Mouse (Mus musculus): ENCODE results near the gene Eml2.

Gene Eml2

DNA sequence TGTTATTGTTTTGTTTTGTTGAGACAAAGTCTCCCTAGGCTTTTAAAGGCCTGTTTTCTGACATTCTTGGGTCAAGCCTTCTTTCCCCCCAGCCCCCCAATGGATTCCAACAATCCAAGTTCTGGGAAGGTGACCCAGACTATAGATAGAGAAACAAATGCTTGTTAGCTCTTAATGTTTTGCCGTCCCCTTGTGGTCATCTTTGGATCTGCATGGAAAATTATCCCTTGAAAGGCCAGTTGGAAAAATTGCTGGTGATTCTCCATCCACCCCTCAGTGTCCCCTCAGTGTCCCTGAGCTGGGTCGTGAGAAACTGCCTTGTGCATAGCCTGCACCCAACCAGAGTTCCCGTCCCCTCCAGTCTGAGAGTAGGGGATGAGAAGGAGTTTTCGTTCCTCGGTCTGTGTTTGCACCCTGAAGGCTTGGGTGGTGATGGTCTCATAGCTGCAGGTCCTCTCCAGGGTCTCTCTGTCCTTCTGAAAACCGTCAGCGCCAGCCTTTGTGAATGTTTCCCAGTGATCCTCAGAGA, 32.8 kb downstream of the Eml2 start:
- DNase-seq: peak in 1 of 2 experiments; percentile 64

DNA sequence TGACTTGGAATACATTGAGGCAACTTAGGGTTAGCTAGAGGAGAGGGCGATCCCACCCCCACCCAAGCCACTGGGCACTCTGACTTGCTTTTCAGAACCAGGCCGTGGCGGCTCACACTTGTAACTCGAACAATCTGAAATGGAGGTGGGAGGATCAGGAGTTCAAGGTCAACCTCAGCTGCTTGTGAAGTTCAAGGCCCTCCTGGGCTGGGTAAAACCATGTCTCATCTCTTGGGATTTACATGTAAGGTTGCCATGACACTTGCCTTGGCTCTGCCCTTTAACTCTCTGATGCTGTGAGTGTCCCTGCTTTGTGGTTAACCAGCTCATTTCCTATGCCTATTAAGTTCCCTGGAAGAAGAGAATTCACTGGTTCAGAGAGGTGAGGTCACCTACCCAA, 33.3 kb downstream of the Eml2 start:
- no peak for DNase-seq

DNA sequence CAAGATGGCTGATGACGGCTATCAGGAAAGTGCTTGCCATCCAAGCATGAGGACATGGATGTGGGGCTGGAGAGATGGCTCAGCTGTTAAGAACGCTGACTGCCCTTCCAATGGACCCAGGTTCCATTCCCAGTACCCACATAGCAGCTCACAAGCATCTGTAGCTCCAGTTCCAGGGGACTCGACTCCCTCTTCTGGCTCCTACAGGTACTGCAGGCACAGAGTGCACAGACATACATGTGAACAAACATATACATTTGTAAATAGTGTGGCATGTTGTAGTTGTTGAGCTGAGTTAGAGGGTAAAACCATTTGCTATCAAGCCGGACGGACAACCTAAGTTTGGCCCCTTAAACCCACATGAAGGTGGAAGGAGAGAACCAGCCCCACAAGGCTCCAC, 33.8 kb downstream of the Eml2 start:
- DNase-seq: no peak

DNA sequence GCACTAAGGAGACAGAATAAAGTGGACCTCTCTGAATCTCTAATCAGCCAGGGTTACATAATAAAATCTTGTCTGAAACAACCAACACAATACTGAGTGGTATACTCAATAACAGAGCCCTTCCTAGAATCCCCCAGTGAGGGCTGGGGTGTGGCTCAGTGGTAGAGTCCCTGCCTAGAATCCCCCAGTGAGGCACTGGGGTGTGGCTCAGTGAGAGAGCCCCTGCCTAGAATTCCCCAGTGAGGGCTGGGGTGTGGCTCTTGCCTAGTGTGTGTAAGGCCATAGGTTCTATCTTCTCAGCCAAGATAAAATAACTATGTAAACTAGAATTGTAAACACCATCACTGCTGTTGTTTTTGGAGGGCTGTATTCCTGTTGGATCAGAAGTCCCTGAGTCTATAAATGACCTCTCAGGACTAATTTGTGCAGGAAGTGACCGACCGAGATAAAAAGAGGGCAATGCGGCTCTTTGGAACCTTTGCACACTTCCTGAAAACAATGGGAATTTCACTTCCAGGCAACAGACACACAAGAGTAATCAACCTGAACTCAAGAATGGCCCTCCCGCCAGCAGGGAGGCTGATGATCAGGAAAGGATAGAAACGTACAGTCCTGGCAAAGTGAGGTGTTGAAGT, 34.9 kb downstream of the Eml2 start:
- no peak for DNase-seq

DNA sequence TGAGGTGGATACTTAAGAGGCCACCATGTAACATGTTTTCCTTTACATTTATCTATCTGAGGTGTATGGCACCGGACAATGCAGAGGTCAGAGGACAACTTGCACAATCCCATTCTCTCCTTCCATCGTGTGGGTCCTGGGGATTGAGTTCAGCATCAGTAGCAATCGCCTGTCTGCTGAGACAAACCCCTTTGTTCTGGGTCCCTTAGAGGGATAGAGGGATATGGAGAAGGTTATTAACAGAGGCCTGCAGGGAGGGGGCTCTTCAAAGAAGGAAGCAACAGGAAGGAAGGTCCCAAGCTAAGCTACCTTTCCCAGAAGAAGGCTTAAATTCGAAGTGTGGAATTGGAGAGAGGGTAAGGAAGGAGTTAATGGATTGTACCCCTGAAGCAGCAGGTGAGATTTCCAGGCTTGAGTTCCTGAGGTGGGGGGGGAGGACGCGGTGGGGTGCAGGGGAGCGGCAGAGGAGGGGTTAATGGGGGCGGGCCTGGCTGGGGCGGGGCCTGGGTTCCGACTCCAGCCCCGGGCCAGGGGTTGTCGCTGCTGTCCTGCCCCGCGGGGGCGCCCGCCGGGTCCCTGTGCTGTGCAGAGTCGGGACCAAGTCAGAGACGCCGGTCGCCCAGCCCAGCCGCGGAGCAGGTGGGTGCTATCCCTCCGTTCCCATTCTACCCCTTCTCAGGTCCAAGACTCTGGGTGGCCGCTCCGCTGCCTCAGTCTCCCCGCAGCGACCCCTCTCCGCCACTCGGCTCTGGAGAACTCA, 36.0 kb downstream of the Eml2 start, which contains the start of gene Gpr4:
Gpr4 (plus strand) TSS at position 543 of the 760 bp plus-strand sequence.
- no peak for DNase-seq

DNA sequence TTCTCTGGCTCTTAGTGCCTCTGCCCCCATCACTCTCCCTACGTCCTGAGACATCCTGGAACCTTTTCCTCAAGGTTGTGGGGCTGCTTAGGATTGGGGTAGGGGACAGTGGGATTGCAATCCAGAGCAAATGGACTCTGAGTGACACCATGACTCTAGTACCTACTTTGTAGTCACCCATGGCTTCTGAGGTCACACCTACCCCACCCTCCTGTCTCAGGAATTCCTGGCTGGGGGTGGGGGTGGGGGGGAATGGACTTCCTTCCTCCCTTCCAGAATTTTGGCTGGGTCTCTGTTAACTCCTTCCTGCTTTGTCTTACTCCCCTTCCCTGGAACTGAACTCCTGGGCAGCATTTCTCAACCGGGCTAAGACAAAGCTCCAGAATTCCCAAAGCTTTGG, 37.2 kb downstream of the Eml2 start:
- DNase-seq: no peak

DNA sequence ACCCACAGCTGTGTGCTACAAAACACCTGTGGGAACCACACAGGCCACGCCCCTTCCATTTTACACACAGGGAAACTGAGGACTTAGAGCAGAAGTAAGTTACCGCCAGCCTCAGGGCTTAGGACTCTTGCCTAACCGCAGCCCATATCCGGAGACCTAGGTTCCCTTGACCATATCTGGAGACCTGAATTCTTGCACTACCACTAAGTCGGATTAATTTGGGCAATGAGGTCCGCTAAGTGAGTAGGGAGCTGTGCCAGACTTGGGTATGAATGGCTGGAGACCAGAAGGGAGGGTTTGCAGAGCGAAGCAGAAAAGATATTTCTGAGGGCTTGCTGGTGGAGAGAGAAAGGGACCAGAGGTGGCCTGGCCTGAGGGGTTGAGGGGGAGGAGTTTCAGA, 38.1 kb downstream of the Eml2 start:
- no peak for DNase-seq

DNA sequence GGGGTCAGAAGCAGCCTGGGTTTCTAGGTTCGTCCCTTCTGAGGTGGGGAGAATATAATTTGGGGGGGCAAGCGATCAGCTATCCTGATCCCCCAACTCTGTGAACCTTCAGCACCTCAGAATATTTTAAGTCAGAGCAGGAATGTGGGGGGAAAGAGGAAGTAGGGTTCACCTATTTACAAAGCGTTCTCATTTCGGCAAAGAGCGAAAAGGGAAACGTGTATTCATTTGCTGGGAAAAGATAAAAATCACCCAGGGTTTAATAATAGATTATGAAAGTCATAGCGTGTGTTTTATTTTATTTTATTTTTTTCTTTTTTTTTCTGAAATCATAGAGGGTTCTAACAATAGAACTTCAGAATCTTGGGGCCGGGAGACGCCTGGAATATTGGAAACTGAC, 38.7 kb downstream of the Eml2 start:
- DNase-seq: no peak

DNA sequence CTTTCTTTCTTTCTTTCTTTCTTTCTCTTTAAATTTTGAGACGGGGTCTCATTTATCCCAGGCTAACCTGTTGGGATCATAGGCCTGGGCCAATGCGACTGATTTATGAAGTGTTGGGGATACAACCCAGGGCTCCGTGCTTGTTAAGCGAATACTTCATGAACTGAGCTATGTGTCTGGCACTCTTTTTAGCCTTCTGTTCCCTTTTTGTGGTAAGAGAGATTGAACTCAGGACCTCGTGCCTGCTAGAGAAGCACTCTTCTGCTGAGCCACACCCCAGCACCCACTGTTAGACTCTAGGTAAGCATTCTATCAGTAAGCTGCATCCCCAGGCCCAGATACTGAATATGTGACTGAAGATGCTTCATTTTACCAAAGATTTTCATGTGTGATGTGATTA, 41.3 kb downstream of the Eml2 start:
- DNase-seq: no peak

DNA sequence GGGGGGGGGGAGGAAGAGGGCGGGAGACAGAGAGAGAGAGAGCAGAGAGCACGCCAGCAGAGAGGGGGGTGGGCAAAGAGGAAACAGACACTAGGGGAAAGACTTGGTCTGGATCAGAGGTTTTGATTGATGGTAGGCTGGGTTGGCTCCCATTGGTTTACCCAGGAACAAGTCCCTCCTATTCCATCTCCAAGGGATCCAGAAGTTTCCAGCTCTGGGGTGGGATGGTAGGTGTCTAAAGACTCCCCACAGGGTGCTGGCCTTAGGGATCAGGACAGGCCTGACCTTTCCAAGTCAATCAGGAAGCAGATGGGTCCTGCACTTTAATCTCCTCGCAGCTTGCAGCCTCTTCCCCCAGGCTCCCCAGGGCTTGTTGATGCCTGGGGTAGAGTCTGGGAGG, 41.7 kb downstream of the Eml2 start:
- no peak for DNase-seq

DNA sequence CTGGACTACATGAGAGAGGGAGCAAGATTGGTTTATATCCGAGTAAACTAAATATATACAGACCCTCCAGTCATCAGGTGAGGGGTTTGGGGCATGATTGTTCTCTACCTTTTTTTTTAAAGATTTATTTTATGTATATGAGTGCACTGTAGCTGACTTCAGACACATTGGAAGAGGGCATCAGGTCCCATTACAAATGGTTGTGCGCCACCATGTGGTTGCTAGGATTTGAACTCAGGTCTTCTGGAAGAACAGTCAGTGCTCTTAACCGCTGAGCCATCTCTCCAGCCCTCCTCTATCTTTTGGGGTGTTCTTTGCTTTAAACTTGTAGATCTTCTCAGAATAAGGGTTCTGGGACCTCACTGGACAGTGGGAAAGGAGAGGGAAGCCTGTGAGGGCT, 43.8 kb downstream of the Eml2 start:
- DNase-seq: no peak

DNA sequence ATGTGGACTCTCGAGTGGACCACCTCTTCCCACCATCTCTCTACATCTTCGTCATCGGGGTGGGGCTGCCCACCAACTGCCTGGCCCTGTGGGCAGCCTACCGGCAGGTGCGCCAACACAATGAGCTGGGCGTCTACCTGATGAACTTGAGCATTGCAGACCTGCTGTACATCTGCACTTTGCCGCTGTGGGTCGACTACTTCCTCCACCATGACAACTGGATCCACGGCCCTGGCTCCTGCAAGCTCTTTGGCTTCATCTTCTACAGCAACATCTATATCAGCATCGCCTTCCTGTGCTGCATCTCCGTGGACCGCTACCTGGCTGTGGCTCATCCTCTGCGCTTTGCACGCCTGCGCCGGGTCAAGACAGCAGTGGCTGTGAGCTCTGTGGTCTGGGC, 46.0 kb downstream of the Eml2 start:
- DNase-seq: no peak

DNA sequence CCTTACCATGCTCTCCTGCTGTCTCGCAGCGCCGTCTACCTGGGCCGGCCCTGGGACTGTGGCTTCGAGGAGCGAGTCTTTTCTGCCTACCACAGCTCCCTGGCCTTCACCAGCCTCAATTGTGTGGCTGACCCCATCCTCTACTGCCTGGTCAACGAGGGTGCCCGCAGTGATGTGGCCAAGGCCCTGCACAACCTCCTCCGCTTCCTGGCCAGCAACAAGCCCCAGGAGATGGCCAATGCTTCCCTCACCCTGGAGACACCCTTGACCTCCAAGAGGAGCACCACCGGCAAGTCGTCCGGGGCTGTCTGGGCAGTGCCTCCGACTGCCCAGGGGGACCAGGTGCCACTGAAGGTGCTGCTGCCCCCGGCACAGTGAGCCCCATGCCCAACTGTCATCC, 46.7 kb downstream of the Eml2 start:
- DNase-seq: no peak

DNA sequence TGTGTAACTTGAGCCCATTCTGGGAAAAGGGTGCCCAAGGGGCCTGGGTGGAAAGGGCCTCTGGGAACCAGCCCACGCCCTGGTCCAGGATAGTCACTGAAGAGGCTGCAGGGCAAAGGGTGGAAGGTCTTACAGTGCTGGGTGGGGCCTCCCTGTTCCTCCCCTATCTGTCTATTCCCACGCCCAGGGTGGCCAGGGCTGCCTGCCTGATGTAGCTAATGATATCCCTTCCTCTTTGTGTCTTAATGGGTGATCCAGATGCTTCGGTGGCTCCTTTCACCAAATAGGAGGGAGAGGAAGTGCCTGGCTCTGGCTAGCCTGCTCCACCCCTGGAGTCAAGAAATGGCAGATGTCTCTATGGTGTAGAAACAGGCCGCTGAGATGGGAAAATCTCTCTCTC, 48.7 kb downstream of the Eml2 start:
- DNase-seq: no peak

DNA sequence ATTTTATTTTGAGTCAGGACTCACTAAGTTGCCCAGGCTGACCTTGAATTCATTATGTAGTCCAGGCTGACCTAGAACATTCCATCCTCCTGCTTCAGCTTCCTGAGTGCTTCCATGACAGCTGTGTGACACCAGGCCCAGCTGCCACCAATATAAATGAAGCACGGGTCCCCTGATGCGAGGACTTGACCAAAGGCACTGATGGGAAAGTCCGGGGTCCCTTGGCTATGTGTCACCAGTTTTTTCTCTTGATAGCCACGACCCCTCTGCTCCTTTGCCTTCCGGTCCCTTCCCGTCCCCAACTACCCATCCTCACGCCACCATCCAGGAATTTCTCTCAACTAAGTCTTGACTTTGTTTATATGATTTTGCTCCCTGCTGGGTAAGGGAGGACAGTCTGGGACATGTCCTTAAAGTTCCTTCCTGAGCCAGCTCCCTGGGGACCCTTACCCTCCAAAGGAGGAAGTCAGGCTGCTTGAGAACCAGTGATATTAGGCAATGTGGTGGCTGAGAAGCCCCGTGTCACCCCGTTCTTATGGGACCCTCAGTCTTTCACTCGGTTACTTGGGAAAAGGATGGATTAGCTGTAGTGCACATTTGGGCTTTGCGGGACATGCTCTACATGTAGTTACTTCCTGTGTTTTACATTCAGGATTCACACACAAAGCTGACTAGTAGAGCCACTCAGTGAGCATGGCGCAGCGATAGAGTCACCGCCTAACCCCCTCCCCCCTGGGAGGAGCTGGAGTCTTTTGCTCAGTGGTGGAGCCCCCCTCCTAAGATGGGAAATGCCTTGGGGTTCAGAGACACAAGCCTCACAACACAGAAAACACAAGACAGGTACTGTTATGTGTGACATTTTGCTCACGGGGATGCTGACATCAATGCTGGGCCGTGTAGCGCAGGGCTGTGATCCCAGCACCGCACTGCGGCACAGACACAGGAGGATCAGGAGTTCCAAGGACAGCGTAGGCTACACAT, 50.9 kb downstream of the Eml2 start:
- DNase-seq: no peak

DNA sequence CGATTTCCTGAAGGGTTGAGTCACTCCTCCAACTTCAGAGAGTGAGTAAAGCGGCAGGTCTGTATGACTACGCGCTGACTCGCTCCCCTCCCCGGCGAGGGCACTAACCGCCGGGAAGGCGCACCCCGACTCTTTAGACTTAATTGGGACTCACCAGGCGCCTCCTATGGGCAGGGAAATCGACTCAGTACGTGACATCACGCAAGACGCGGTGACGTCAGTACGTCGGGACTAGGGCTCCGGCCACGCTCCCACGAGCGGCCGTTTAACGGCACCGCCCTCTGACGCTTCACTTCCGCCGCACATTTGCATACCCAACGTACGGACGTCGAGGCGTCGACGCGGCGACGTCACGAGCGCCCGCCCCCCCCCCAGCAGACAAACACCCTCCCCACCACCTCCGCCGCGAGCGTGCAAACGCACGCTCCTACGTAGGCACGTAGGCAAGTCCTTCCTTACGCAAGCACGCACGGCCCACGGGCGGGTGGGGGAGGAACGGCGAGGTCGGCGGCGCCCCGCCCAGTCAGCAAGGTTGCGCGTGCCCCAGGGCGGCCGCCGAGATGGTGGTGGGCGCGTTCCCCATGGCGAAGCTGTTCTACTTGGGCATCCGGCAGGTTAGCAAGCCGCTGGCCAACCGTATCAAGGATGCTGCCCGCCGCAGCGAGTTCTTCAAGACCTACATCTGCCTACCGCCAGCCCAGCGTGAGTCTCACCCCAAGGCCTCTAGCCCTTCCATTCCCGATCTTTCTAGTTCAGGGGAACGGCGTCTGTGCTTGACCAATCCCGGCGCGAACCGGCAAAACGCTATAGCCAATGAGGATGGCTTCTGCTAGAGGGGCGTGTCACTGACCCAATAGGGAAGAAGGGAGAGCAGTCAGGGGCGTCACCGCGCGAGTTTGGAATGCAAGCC, 51.9 kb downstream of the Eml2 start, which contains the start of gene Opa3:
Opa3 (plus strand) TSS at position 452 of the 910 bp plus-strand sequence.
- peak; percentile 100 for DNase-seq

DNA sequence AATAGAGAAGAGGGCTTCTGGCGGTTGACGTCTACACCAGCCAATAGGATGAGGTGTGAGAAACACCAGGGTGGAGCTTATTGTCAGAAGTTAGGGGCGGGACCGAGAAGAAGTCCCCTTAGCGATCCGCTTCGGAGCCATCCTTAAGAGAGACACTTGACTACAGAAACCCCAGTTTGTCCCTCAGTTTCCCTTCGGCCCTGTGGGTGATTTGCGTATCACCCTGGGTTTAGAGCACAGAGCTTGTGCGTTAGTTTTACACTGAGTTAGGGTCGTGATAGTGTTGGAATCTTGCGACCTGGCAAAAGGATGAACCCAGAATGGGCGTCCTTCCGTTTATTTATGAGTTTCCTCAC, 52.5 kb downstream of the Eml2 start:
- no peak for DNase-seq

DNA sequence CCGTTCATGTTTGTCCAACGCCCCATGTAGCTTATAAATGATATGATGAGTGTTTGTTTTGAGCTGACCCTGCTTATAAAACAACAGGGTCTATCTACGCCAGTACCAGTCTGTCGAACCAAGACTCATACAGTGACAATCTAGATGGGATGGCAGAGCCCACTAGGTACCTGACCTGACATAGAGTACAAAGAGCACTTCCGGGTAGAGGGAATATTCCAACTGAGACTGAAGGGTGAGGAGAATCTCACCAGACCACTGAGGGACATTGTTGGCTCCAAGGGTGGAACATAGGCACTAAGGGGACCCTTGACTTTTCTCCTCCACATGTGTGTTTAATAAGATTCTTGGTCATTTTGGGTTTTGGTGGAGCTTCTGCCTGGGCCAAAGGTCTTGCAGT, 53.2 kb downstream of the Eml2 start:
- DNase-seq: no peak

DNA sequence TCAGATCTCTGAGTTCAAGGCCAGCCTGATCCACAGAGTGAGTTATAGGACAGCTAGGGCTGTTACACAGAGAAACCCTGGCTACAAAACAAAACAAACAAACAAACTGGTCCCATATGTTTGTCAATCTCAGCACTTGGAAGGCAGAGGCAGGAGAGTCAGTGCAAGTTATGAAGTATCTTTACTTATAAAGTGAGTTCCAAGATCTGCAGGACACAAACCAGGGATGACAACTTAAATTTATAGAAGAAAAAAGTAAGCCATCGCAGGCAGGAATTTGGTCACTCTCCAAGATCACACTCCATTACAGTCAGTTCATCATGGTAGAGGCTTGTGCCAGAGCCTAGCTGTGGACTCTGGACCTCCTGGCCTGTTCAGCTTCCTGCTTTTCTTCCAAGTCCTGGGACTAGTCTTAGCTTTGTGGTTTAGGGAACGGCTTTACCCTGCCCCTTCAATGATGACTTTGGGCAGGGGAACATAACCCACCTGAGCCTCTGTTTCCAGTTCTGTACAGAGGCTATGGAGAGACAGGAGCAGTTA, 53.9 kb downstream of the Eml2 start:
- DNase-seq: peak; percentile 70 to 76

DNA sequence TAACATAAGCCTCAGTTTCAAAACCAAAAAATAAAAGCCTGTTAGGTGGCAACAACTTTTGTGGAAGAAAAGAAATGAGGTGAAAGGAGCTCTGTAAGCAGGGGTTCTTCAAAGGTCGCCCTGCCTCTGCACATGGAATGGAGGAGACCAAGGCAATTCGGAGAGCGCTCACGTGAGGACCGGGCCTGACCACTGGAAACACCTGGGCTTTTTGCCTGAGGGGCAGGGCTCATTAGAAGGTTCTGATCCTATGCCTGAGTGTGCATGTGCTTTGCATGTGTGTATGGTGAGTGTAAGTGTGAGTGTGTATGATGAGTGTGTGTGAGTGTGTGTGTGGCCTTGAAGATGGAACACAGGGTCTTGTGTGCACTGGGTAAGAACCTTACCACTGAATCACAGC, 54.7 kb downstream of the Eml2 start:
- peak in 1 of 2 experiments; percentile 34 for DNase-seq

DNA sequence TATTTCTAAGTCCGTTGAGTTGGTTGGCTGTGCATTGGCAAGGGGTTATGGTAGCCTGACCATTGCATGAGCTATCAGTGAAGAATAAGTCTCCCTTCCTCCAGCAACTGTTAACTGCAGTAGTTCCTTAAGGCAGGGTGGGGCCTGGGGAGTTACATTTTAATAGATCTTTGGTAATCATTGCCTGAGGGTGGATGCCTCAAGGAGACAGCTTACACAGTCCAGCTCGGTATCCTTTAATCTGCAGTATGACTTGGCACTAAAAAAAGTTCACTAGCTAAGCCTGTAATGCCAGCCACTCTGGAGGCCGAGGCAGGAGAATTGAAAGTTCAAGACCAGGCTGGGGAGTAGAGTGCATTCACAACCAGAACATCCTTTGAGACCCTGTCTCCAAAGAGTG, 55.6 kb downstream of the Eml2 start:
- DNase-seq: peak; percentile 62 to 80

DNA sequence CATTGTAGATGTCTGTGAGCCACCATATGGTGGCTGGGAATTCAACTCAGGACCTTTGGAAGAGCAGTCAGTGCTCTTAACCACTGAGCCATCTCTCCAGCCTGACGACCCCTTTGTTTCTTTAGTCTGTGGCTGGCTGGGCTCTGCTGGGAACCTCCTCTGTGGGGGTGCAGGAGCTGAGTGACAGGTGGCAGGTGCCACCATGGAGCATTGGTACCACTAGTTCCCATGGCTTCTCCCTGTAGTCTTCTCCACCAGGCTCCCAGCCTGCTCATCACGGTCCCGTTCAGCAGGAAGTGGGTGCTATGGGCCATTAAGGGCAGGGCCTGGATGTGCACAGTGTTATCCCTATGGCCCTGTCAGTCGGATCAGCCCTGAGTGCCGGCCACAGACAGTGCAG, 58.4 kb downstream of the Eml2 start:
- DNase-seq: no peak

Measured in kidney, adult 8-10 months (tissue).